Mouse (Mus musculus) lung, embryonic 15.5 days (tissue): ENCODE results near the gene Fbxl18. TPM values are rescaled to one million over a fixed set of nuclear protein-coding genes. Genes with fewer than 3 reads are reported as not detected.

ENCODE experiments used
- ATAC-seq: fragments of 200-750 bp; cut with Nextera tagmentation; 2 replicates; pipeline ENCODE4 v1.8.0; 2017; ENCODE audit warnings: moderate number of reproducible peaks, borderline replicate concordance; ENCODE audit not compliant: low FRiP score, low TSS enrichment; ENCODE audit errors: extremely low read depth
- H3K27ac ChIP-seq: fragments of 300-500 bp; sonication (generic); 2 replicates; pipeline ENCODE4 v1.5.1; 2015; ENCODE audit warnings: moderate library complexity, mild to moderate bottlenecking, inconsistent platforms
- H3K27me3 ChIP-seq: fragments of 300-500 bp; sonication (generic); 2 replicates; pipeline ENCODE4 v1.6.1; 2015; ENCODE audit warnings: inconsistent platforms
- H3K36me3 ChIP-seq: fragments of 300-500 bp; sonication (generic); 2 replicates; pipeline ENCODE4 v1.6.1; 2015; ENCODE audit warnings: inconsistent platforms
- H3K4me1 ChIP-seq: fragments of 300-500 bp; sonication (generic); 2 replicates; pipeline ENCODE4 v1.6.1; 2015; ENCODE audit warnings: inconsistent platforms
- H3K4me2 ChIP-seq: fragments of 300-500 bp; sonication (generic); 2 replicates; pipeline ENCODE4 v1.6.1; 2015; ENCODE audit warnings: inconsistent platforms, mild to moderate bottlenecking, moderate library complexity
- H3K4me3 ChIP-seq: fragments of 300-500 bp; sonication (generic); 2 replicates; pipeline ENCODE4 v1.5.1; 2015; ENCODE audit warnings: mild to moderate bottlenecking, inconsistent platforms
- H3K9ac ChIP-seq: fragments of 300-500 bp; sonication (generic); 2 replicates; pipeline ENCODE4 v1.6.1; 2015; ENCODE audit warnings: inconsistent platforms
- H3K9me3 ChIP-seq: fragments of 300-500 bp; sonication (generic); 2 replicates; pipeline ENCODE4 v1.6.1; 2016; ENCODE audit warnings: inconsistent platforms
- WGBS: fragments of 180-500 bp; shearing (Covaris S2); methylation state at CpG from one replicate; pipeline ENCODE4 v1.1.7; 2015; 5-methylcytosine and 5-hydroxymethylcytosine counted together
- polyA plus RNA-seq: library from polyadenylated mRNA; unstranded; fragments of >200 nt; fragmentation: Nextera tagmentation; extraction: Ambion mirVana; gene quantifications from 2 replicates; pipeline ENCODE4 v1.2.1, GENCODE M21; 2015

The Fbxl18 gene
- polyA plus RNA-seq, 1 experiment from 2014 or later: 11.1 TPM

GRCm38 (mm10) chr5:142825665-142826064, 69.6 kb downstream of the Fbxl18 start:
- no peaks in the 10 kb centered on the region for H3K9me3 ChIP-seq
- H3K9ac ChIP-seq: no peak overlapping the region
- ATAC-seq: no peak
- no peak overlapping the region for H3K27ac ChIP-seq
- peaks cover 30% of the 10 kb centered on the region for H3K4me1 ChIP-seq
- H3K4me2 ChIP-seq: no peak overlapping the region
- no peaks in the 10 kb centered on the region for H3K36me3 ChIP-seq
- 75% methylated on average over 5 of the region's 5 CpGs for WGBS
- H3K27me3 ChIP-seq: no peaks in the 10 kb centered on the region
- no peak overlapping the region for H3K4me3 ChIP-seq

DNA sequence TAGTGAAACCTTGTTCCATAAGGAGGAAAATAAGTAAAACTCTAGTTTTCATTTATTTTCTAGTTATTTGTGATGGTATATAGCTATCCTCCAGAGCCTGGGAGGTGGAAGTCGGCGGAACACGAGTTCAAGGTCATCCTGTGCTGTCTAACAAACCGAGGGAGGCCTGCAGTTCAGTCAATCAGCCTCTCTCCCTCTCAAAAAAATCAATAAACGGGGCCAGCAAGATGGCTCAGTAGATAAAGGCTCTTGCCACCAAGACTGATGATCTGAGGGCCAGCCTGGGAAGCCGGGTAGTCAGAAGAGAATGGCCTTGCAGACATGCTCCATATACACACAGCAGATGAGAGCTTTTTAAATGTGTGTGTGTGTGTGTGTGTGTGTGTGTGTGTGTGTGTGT, 71.1 kb downstream of the Fbxl18 start:
- no peak for ATAC-seq
- peaks cover 30% of the 10 kb centered on the region for H3K4me1 ChIP-seq
- peak overlapping the region; percentile 88 for H3K4me3 ChIP-seq
- 23% methylated on average over 6 of the region's 6 CpGs for WGBS
- peak overlapping the region; percentile 100 for H3K27ac ChIP-seq
- H3K9ac ChIP-seq: peak overlapping the region; percentile 65
- peak overlapping the region; percentile 87 for H3K4me2 ChIP-seq
- no peaks in the 10 kb centered on the region for H3K36me3 ChIP-seq
- H3K9me3 ChIP-seq: no peaks in the 10 kb centered on the region
- H3K27me3 ChIP-seq: no peaks in the 10 kb centered on the region

DNA sequence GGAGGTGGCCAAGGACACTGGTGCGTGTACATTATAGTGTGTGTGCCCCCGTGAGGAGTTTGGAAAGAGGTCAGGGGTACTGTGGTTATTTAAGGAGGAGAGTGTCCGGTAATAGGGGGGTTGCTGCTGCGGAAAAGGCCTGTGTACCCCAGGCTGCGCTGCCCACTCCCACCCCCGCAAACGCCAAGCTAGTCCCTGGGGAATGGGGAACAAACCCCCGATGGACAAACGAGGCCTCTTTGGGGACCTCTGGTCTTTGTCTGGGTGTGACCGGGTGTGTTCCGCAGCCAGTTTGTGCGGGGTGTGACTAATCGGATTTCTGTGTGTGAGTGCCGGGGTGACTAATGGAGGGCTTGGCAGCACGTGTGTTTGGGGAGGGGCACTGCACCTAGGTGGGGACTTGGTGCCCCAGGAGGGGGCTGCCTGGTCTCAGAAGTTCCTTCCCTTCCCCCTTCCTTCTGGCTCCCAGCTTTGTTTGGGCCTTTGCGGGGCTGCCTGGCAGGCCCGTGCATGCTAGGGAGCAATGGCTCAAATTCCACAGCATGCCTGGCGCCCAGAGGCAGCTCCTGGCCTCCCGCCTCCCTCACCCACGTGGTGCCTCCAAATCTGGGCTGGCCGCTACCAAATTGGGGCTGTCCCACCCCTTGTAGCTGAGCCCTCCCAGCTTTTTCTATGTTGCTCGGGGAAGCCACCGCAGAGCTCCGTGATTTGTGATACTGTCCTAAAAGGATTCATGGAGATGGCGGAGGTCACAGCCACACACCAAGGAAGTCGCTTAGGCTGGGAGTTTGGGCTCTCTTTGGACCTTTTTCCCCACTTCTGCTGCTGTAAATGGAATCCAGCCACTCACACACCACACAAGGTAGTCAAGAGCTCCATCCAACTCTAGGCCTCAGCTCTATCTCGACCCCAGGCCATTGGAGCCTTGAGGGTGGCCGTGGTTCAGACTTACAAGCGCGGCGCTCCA, 71.8 kb downstream of the Fbxl18 start:
- Histone ChIP-seq H3K27me3 (no peaks in the 10 kb centered on the region), H3K27ac (peak overlapping the region; percentile 100), H3K4me3 (peak overlapping the region; percentile 88), H3K9me3 (no peaks in the 10 kb centered on the region), H3K4me1 (peaks cover 30% of the 10 kb centered on the region), H3K9ac (peak overlapping the region; percentile 65), H3K36me3 (no peaks in the 10 kb centered on the region), H3K4me2 (peak overlapping the region; percentile 87)
- 5% methylated on average over 31 of the region's 31 CpGs for WGBS
- ATAC-seq: peak; percentile 80

GRCm38 (mm10) chr5:142822286-142823095, 72.7 kb downstream of the Fbxl18 start:
- under 1% methylated on average over 34 of the region's 36 CpGs for WGBS
- Histone ChIP-seq H3K27ac (peak overlapping the region; percentile 100), H3K36me3 (no peaks in the 10 kb centered on the region), H3K9ac (peak overlapping the region; percentile 65), H3K4me1 (peaks cover 30% of the 10 kb centered on the region), H3K4me2 (peak overlapping the region; percentile 87), H3K27me3 (no peaks in the 10 kb centered on the region), H3K4me3 (peak overlapping the region; percentile 88), H3K9me3 (no peaks in the 10 kb centered on the region)
- ATAC-seq: no peak

- H3K4me1 ChIP-seq: peaks cover 30% of the 10 kb centered on the region
- no peaks in the 10 kb centered on the region for H3K27me3 ChIP-seq
- H3K9me3 ChIP-seq: no peaks in the 10 kb centered on the region
- peak overlapping the region; percentile 87 for H3K4me2 ChIP-seq
- H3K27ac ChIP-seq: peak overlapping the region; percentile 100
- H3K36me3 ChIP-seq: no peaks in the 10 kb centered on the region
- H3K4me3 ChIP-seq: peak overlapping the region; percentile 88
- 4% methylated on average over 9 of the region's 9 CpGs for WGBS
- peak overlapping the region; percentile 65 for H3K9ac ChIP-seq
- no peak for ATAC-seq
Observed at GRCm38 (mm10) chr5:142821974-142822285, 73.3 kb downstream of the Fbxl18 start.

DNA sequence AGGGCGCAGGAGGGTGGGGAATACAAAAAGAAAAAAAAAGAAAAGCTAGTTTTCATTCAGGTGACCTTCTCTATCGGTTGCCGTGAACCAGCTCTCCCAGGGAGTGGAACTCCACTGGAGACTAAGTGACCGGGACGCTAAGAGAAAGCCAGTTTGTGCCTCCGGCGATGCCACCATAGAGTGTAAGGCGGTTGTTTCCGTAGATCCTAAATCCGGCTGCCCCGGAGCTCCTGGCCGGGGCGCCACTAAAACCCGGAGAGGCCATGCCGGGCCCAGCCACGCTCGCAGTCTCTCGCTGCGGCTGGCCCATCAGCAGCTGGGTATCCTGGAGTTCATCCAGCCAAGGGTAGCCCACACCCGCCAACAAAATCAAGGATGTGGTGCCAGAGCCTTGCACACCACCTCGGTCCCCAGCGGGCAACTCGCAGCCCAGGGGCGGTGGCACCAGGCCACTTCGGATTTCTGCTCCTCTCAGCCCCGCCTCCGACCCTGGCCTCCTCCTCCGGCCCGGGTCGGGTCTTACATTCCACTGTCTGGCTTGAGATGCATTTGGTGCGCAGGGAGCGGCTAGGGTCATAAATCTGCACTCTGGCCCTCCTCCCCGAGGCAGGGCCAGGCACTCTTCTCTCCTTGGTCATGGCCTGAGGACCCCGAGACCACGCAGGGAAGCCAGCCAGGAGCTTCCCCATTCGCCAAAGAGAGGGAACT, 73.8 kb downstream of the Fbxl18 start:
- H3K27me3 ChIP-seq: no peaks in the 10 kb centered on the region
- H3K9ac ChIP-seq: peak overlapping the region; percentile 65
- peak overlapping the region; percentile 87 for H3K4me2 ChIP-seq
- peak overlapping the region; percentile 100 for H3K27ac ChIP-seq
- WGBS: 0% methylated on average over 36 of the region's 36 CpGs
- H3K4me1 ChIP-seq: peaks cover 30% of the 10 kb centered on the region
- no peaks in the 10 kb centered on the region for H3K9me3 ChIP-seq
- peak overlapping the region; percentile 88 for H3K4me3 ChIP-seq
- no peaks in the 10 kb centered on the region for H3K36me3 ChIP-seq
- ATAC-seq: peak; percentile 33; the same call in 1 of the 2 replicates

DNA sequence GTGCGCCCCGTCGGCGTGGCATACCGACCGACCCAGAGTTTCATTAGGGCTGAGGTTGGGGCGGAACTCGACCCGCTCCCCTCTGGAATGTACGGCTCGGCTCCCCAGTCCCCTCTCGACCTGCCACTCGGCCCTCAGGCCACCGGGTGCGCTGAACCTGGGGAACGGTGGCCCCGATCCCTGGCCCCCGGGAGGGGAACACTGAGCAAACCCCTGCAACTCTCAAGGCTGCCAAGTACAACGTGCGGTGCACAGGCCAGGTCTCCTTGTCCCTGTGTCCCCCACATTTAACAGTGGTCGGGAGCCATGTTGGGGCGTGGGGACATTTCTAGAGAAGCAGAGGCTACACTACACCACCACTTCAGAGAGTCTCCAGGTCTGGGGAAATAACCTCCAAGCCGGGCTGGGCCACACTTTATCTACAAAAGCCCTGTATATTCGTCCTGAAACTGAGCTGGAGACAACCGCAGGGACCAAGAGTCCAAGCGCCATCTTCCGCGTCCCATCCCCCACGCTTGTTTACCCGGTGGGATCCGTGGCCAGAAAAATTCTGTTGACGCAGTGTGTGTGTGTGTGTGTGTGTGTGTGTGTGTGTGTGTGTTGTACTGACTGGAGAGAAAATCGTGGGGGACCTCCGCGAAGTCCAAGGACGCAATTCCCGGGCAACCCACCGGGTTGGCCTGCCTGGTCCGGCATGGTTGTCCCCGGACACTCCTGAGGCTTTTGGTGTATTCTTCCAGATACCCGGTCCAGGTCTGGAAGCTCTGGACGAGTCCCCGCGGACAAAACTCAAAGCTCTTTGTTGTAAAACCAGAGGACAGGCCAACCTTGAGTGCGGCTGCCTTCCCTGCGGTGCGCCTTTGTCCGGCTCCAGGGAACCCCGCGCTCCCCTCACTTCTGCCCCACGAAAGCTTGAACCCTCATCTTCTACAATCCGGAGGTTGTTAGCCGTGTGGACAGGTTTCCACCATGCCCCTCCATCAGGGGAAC, 74.7 kb downstream of the Fbxl18 start:
- no peaks in the 10 kb centered on the region for H3K36me3 ChIP-seq
- H3K9ac ChIP-seq: peak overlapping the region; percentile 65
- peak overlapping the region; percentile 88 for H3K4me3 ChIP-seq
- H3K27ac ChIP-seq: peak overlapping the region; percentile 100
- H3K4me2 ChIP-seq: peak overlapping the region; percentile 87
- ATAC-seq: no peak
- no peaks in the 10 kb centered on the region for H3K9me3 ChIP-seq
- under 1% methylated on average over 52 of the region's 53 CpGs for WGBS
- H3K4me1 ChIP-seq: peaks cover 28% of the 10 kb centered on the region
- H3K27me3 ChIP-seq: no peaks in the 10 kb centered on the region

GRCm38 (mm10) chr5:142819385-142820275, 75.6 kb downstream of the Fbxl18 start:
- no peak for ATAC-seq
- peak overlapping the region; percentile 65 for H3K9ac ChIP-seq
- peak overlapping the region; percentile 87 for H3K4me2 ChIP-seq
- no peaks in the 10 kb centered on the region for H3K27me3 ChIP-seq
- H3K4me1 ChIP-seq: peaks cover 18% of the 10 kb centered on the region
- no peaks in the 10 kb centered on the region for H3K36me3 ChIP-seq
- no peaks in the 10 kb centered on the region for H3K9me3 ChIP-seq
- H3K4me3 ChIP-seq: peak overlapping the region; percentile 88
- peak overlapping the region; percentile 100 for H3K27ac ChIP-seq
- under 1% methylated on average over 36 of the region's 36 CpGs for WGBS

- WGBS: under 1% methylated on average over 43 of the region's 43 CpGs
Observed at GRCm38 (mm10) chr5:142818435-142819360, 76.5 kb downstream of the Fbxl18 start.

More at GRCm38 (mm10) chr5:142818435-142819360, 76.5 kb downstream of the Fbxl18 start:
- Histone ChIP-seq H3K27ac (peak overlapping the region; percentile 100), H3K4me1 (peaks cover 9% of the 10 kb centered on the region), H3K36me3 (no peaks in the 10 kb centered on the region), H3K9ac (peak overlapping the region; percentile 65), H3K9me3 (no peaks in the 10 kb centered on the region), H3K27me3 (no peaks in the 10 kb centered on the region), H3K4me2 (peak overlapping the region; percentile 87), H3K4me3 (peak overlapping the region; percentile 88)
- no peak for ATAC-seq
